Mouse (Mus musculus) MEL (cell line): ENCODE measurements at regions not wholly inside any gene's neighbourhood (a gene's known extent, or its start where the extent isn't known, plus 50 kb on each side); places are given as distances from the start of the nearest gene placed in this dataset.
A peak's percentile ranks its signal among the peaks of the same experiment; 100 is the strongest.

Experiments
- DNase-seq: peaks from one replicate; pipeline ENCODE4 v3.0.0; 2011; ENCODE audit warnings: low read depth, low spot score
- H3K27ac ChIP-seq: 2 replicates; pipeline ENCODE4 v1.5.1; 2012; ENCODE audit warnings: low read depth, mild to moderate bottlenecking, control low read depth, low read length, moderate library complexity; ENCODE audit not compliant: control insufficient read depth
- H3K27me3 ChIP-seq, 2 experiments: fragments of 150-350 bp in 1 of 2; sonication (generic) in 1 of 2; 2 replicates each; pipeline ENCODE4 v1.6.1; 2012; ENCODE audit warnings: low read length in 2 of 2, mild to moderate bottlenecking in 2 of 2, improper control_type of control experiment in 1 of 2, moderate library complexity in 1 of 2; ENCODE audit not compliant: insufficient read depth in 2 of 2, control insufficient read depth in 1 of 2
- H3K36me3 ChIP-seq, 2 experiments: 2 replicates each; pipeline ENCODE4 v1.6.1; 2012 to 2014; ENCODE audit warnings: low read length in 2 of 2, improper control_type of control experiment in 1 of 2, inconsistent platforms in 1 of 2, mild to moderate bottlenecking in 1 of 2; ENCODE audit not compliant: insufficient read depth in 2 of 2, control insufficient read depth in 1 of 2
- H3K4me1 ChIP-seq, 2 experiments: fragments of 150-350 bp in 1 of 2; sonication (generic) in 1 of 2; 2 replicates each; pipeline ENCODE4 v1.6.1; 2012; ENCODE audit warnings: low read length in 2 of 2, improper control_type of control experiment in 1 of 2, mild to moderate bottlenecking in 1 of 2; ENCODE audit not compliant: insufficient read depth in 2 of 2, control insufficient read depth in 1 of 2
- H3K4me3 ChIP-seq, 2 experiments: fragments of 150-350 bp in 1 of 2; sonication (generic) in 1 of 2; 2 replicates each; pipeline ENCODE4 v1.5.1; 2012; ENCODE audit warnings: low read depth in 2 of 2, low read length in 2 of 2, mild to moderate bottlenecking in 2 of 2, moderate library complexity in 2 of 2, control low read depth in 1 of 2, improper control_type of control experiment in 1 of 2; ENCODE audit not compliant: control insufficient read depth in 1 of 2, insufficient read depth in 1 of 2
- H3K79me2 ChIP-seq: 2 replicates; pipeline ENCODE4 v1.6.1; 2012; ENCODE audit warnings: mild to moderate bottlenecking, low read length, moderate library complexity; ENCODE audit not compliant: control insufficient read depth, poor library complexity, insufficient read depth
- H3K9ac ChIP-seq: 2 replicates; pipeline ENCODE4 v1.6.1; 2012; ENCODE audit warnings: low read depth, mild to moderate bottlenecking, control low read depth, low read length, moderate library complexity; ENCODE audit not compliant: control insufficient read depth, poor library complexity, severe bottlenecking
- H3K9me3 ChIP-seq: fragments of 150-350 bp; sonication (generic); replicated peaks from 2 replicates; pipeline ENCODE4 v1.6.1; 2012; ENCODE audit warnings: mild to moderate bottlenecking, low read length, improper control_type of control experiment, moderate library complexity; ENCODE audit not compliant: insufficient read depth
- CHD1 ChIP-seq: IDR thresholded peaks from 2 replicates; pipeline ENCODE4 v1.6.1; 2012; ENCODE audit warnings: low read depth, mild to moderate bottlenecking, inconsistent platforms, low read length, improper control_type of control experiment
- CTCF ChIP-seq, 3 experiments: IDR thresholded peaks in 2 of 3; conservative IDR thresholded peaks in 1 of 3; 2 replicates each; pipeline ENCODE4 v1.5.1; 2011 to 2012; ENCODE audit warnings: low read length in 3 of 3, low read depth in 2 of 3, mild to moderate bottlenecking in 2 of 3, improper control_type of control experiment in 1 of 3, inconsistent platforms in 1 of 3, mixed read lengths in 1 of 3, moderate library complexity in 1 of 3; ENCODE audit not compliant: control insufficient read depth in 1 of 3, insufficient read depth in 1 of 3, poor library complexity in 1 of 3, severe bottlenecking in 1 of 3
- E2F4 ChIP-seq: IDR thresholded peaks from 2 replicates; pipeline ENCODE4 v1.6.1; 2011; ENCODE audit warnings: low read depth, low read length, improper control_type of control experiment, borderline replicate concordance
- ELF1 ChIP-seq: IDR thresholded peaks from 2 replicates; pipeline ENCODE4 v1.6.1; 2014; ENCODE audit warnings: low read depth, mild to moderate bottlenecking, inconsistent platforms, low read length, improper control_type of control experiment, moderate library complexity
- ETS1 ChIP-seq: IDR thresholded peaks from 2 replicates; pipeline ENCODE4 v1.6.1; 2012; ENCODE audit warnings: low read depth, mild to moderate bottlenecking, inconsistent platforms, low read length, improper control_type of control experiment, moderate library complexity
- GATA1 ChIP-seq: IDR thresholded peaks from 2 replicates; pipeline ENCODE4 v1.6.1; 2011; ENCODE audit warnings: low read depth, low read length, improper control_type of control experiment
- HCFC1 ChIP-seq: IDR thresholded peaks from 2 replicates; pipeline ENCODE4 v1.6.1; 2012; ENCODE audit warnings: low read depth, mild to moderate bottlenecking, inconsistent platforms, low read length, improper control_type of control experiment, moderate library complexity
- MAFK ChIP-seq: IDR thresholded peaks from 2 replicates; pipeline ENCODE4 v1.6.1; 2011; ENCODE audit warnings: low read depth, mild to moderate bottlenecking, low read length, improper control_type of control experiment, borderline replicate concordance
- MAZ ChIP-seq: IDR thresholded peaks from 2 replicates; pipeline ENCODE4 v1.6.1; 2012; ENCODE audit warnings: low read depth, mild to moderate bottlenecking, inconsistent platforms, low read length, improper control_type of control experiment
- MYB ChIP-seq: IDR thresholded peaks from 2 replicates; pipeline ENCODE4 v1.6.1; 2011; ENCODE audit warnings: mild to moderate bottlenecking, low read depth, low read length, improper control_type of control experiment
- NRF1 ChIP-seq: IDR thresholded peaks from 2 replicates; pipeline ENCODE4 v1.6.1; 2014; ENCODE audit warnings: low read depth, mild to moderate bottlenecking, inconsistent platforms, low read length, improper control_type of control experiment, moderate library complexity; ENCODE audit not compliant: poor library complexity, insufficient read depth, severe bottlenecking
- POLR2A ChIP-seq, 2 experiments: IDR thresholded peaks; 2 replicates each; pipeline ENCODE4 v1.6.1; 2011 to 2012; ENCODE audit warnings: low read length in 2 of 2, mild to moderate bottlenecking in 2 of 2, control low read depth in 1 of 2, improper control_type of control experiment in 1 of 2, low read depth in 1 of 2, moderate library complexity in 1 of 2; ENCODE audit not compliant: control insufficient read depth in 1 of 2, insufficient read depth in 1 of 2, poor library complexity in 1 of 2
- POLR2AphosphoS5 ChIP-seq: IDR thresholded peaks from 2 replicates; pipeline ENCODE4 v1.6.1; 2012; ENCODE audit warnings: low read depth, borderline replicate concordance, mild to moderate bottlenecking, inconsistent platforms, low read length, moderate library complexity, mixed read lengths
- RAD21 ChIP-seq: IDR thresholded peaks from 2 replicates; pipeline ENCODE4 v1.6.1; 2011; ENCODE audit warnings: mild to moderate bottlenecking, low read depth, low read length, improper control_type of control experiment
- SMC3 ChIP-seq: IDR thresholded peaks from 2 replicates; pipeline ENCODE4 v1.6.1; 2011; ENCODE audit warnings: low read depth, low read length, improper control_type of control experiment
- TAL1 ChIP-seq: IDR thresholded peaks from 2 replicates; pipeline ENCODE4 v1.6.1; 2012; ENCODE audit warnings: mild to moderate bottlenecking, inconsistent platforms, low read length, moderate library complexity, mixed read lengths
- TBP ChIP-seq: IDR thresholded peaks from 2 replicates; pipeline ENCODE4 v1.8.0; 2011; ENCODE audit warnings: low read depth, low read length, improper control_type of control experiment
- TCF12 ChIP-seq: IDR thresholded peaks from 2 replicates; pipeline ENCODE4 v1.6.1; 2014; ENCODE audit warnings: low read depth, mild to moderate bottlenecking, inconsistent platforms, low read length, improper control_type of control experiment, moderate library complexity
- USF1 ChIP-seq: IDR thresholded peaks from 2 replicates; pipeline ENCODE4 v1.6.1; 2014; ENCODE audit warnings: low read depth, mild to moderate bottlenecking, inconsistent platforms, low read length, improper control_type of control experiment, moderate library complexity
- ZC3H11A ChIP-seq: IDR thresholded peaks from 2 replicates; pipeline ENCODE4 v1.6.1; 2012; ENCODE audit warnings: low read depth, mild to moderate bottlenecking, inconsistent platforms, low read length, improper control_type of control experiment
- ZKSCAN1 ChIP-seq: IDR thresholded peaks from 2 replicates; pipeline ENCODE4 v1.6.1; 2012; ENCODE audit warnings: low read depth, mild to moderate bottlenecking, inconsistent platforms, low read length, improper control_type of control experiment, moderate library complexity
- ZMIZ1 ChIP-seq: IDR thresholded peaks from 2 replicates; pipeline ENCODE4 v1.6.1; 2012; ENCODE audit warnings: low read depth, mild to moderate bottlenecking, inconsistent platforms, low read length, improper control_type of control experiment, moderate library complexity

- TF ChIP-seq SMC3 (peak; percentile 23), TBP (no peak), CTCF (IDR thresholded peaks at IDR 0.05 in 2 of 3, conservative IDR thresholded peaks at IDR 0.05 in 1 of 3; ENCODE audit: control insufficient read depth in 1 of 3, insufficient read depth in 1 of 3, low read depth in 2 of 3, low read length in 3 of 3, poor library complexity in 1 of 3, severe bottlenecking in 1 of 3) (peak in 1 of 3 experiments; percentile 29; a peak in 2 of 6 replicates), RAD21 (peak; percentile 26)
- no peaks in the 10 kb centered on the region for H3K27me3 ChIP-seq
- no peak overlapping the region for H3K27ac ChIP-seq
- no peak overlapping the region for H3K9ac ChIP-seq
- no peaks in the 10 kb centered on the region for H3K79me2 ChIP-seq
- DNase-seq = peak; percentile 10
- H3K4me1 ChIP-seq = no peaks in the 10 kb centered on the region
- H3K36me3 ChIP-seq = no peaks in the 10 kb centered on the region
- no peak overlapping the region for H3K4me3 ChIP-seq
- no peaks in the 10 kb centered on the region for H3K9me3 ChIP-seq
Measured at GRCm38 (mm10) chr1:189579358-189579757, 108.5 kb downstream of the Cenpf start.

- no peaks in the 10 kb centered on the region for H3K79me2 ChIP-seq
Measured at GRCm38 (mm10) chr1:189576311-189577002, 111.4 kb downstream of the Cenpf start.

GRCm38 (mm10) chr1:189575525-189576240 is 112.2 kb downstream of the Cenpf start:
- Histone ChIP-seq H3K79me2 (no peaks in the 10 kb centered on the region), H3K36me3 (no peaks in the 10 kb centered on the region), H3K9ac (no peak overlapping the region), H3K4me1 (no peaks in the 10 kb centered on the region), H3K9me3 (no peaks in the 10 kb centered on the region), H3K4me3 (no peak overlapping the region), H3K27me3 (no peaks in the 10 kb centered on the region), H3K27ac (no peak overlapping the region)
- TF ChIP-seq POLR2A (IDR thresholded peaks at IDR 0.05; ENCODE audit: control insufficient read depth in 1 of 2, insufficient read depth in 1 of 2, low read depth in 1 of 2, low read length in 2 of 2, poor library complexity in 1 of 2) = no peak
- TF ChIP-seq ELF1 = no peak
- TF ChIP-seq CTCF (IDR thresholded peaks at IDR 0.05 in 2 of 3, conservative IDR thresholded peaks at IDR 0.05 in 1 of 3; ENCODE audit: control insufficient read depth in 1 of 3, insufficient read depth in 1 of 3, low read depth in 2 of 3, low read length in 3 of 3, poor library complexity in 1 of 3, severe bottlenecking in 1 of 3) = no peak
- TF ChIP-seq ZC3H11A = no peak
- TF ChIP-seq TBP = no peak
- TF ChIP-seq TCF12 = no peak
- TF ChIP-seq HCFC1 = no peak
- TF ChIP-seq POLR2AphosphoS5 = no peak
- TF ChIP-seq MAFK = no peak
- TF ChIP-seq ZKSCAN1 = no peak
- TF ChIP-seq NRF1 = no peak
- TF ChIP-seq GATA1 = no peak
- TF ChIP-seq MYB = no peak
- TF ChIP-seq USF1 = no peak
- no peak for TF ChIP-seq MAZ
- TF ChIP-seq CHD1 = no peak
- TF ChIP-seq E2F4 = no peak
- TF ChIP-seq ZMIZ1 = no peak
- no peak for DNase-seq

More at GRCm38 (mm10) chr1:189576311-189577002, 111.4 kb downstream of the Cenpf start:
- Histone ChIP-seq H3K27ac (no peak overlapping the region), H3K9me3 (no peaks in the 10 kb centered on the region), H3K4me1 (no peaks in the 10 kb centered on the region), H3K36me3 (no peaks in the 10 kb centered on the region), H3K4me3 (no peak overlapping the region), H3K9ac (no peak overlapping the region), H3K27me3 (no peaks in the 10 kb centered on the region)
- no peak for DNase-seq
- TF ChIP-seq USF1 (no peak), CHD1 (no peak), ETS1 (no peak), MAZ (no peak), TAL1 (no peak), ZMIZ1 (no peak), RAD21 (no peak)
